Mouse (Mus musculus) erythroblast, embryonic 14.5 days (primary cell): ENCODE data around the gene Disp3.

Source experiments
- GATA1 ChIP-seq: IDR thresholded peaks from 2 replicates; pipeline ENCODE4 v1.6.1; 2012; ENCODE audit warnings: low read length, inconsistent platforms, mixed read lengths
- TAL1 ChIP-seq: IDR thresholded peaks from 3 replicates; pipeline ENCODE4 v1.6.1; 2012; ENCODE audit warnings: low read length, inconsistent platforms, mixed read lengths

- no peak for TF ChIP-seq GATA1
- no peak for TF ChIP-seq TAL1
Measured at GRCm38 (mm10) chr4:148220656-148221055, 67.1 kb downstream of the Disp3 start.
